Mouse (Mus musculus) stomach, postnatal 0 days (tissue): ENCODE results near the gene Zbtb2. TPM values are rescaled to one million over a fixed set of nuclear protein-coding genes. Genes with fewer than 3 reads are reported as not detected.
A peak's percentile ranks its signal among the peaks of the same experiment; 100 is the strongest.

Experiments
- ATAC-seq: fragments of 200-750 bp; cut with Nextera tagmentation; 2 replicates; pipeline ENCODE4 v1.8.0; 2017; ENCODE audit not compliant: low FRiP score, low TSS enrichment
- DNase-seq: peaks from one replicate; pipeline ENCODE4 v3.0.0-alpha.2; 2016; ENCODE audit warnings: low spot score
- H3K27ac ChIP-seq: fragments of 300-500 bp; sonication (generic); replicated peaks from 2 replicates; pipeline ENCODE4 v1.5.1; 2014; ENCODE audit warnings: mild to moderate bottlenecking, control low read depth
- H3K27me3 ChIP-seq: fragments of 300-500 bp; sonication (generic); 2 replicates; pipeline ENCODE4 v1.6.1; 2014; ENCODE audit warnings: low read length; ENCODE audit not compliant: control insufficient read depth, insufficient read depth
- H3K36me3 ChIP-seq: fragments of 300-500 bp; sonication (generic); 2 replicates; pipeline ENCODE4 v1.6.1; 2014; ENCODE audit warnings: low read length, mixed read lengths; ENCODE audit not compliant: control insufficient read depth, insufficient read depth
- H3K4me1 ChIP-seq: fragments of 300-500 bp; sonication (generic); replicated peaks from 2 replicates; pipeline ENCODE4 v1.6.1; 2014; ENCODE audit warnings: antibody characterized with exemption; ENCODE audit not compliant: control insufficient read depth, insufficient read depth
- H3K4me2 ChIP-seq: fragments of 300-500 bp; sonication (generic); replicated peaks from 2 replicates; pipeline ENCODE4 v1.6.1; 2014; ENCODE audit warnings: low read depth, mild to moderate bottlenecking, control low read depth, moderate library complexity
- H3K4me3 ChIP-seq: fragments of 300-500 bp; sonication (generic); 2 replicates; pipeline ENCODE4 v1.5.1; 2014; ENCODE audit warnings: low read depth, low read length, control low read depth
- H3K9ac ChIP-seq: fragments of 300-500 bp; sonication (generic); 2 replicates; pipeline ENCODE4 v1.6.1; 2014; ENCODE audit warnings: mild to moderate bottlenecking, low read length, control low read depth, mixed read lengths
- H3K9me3 ChIP-seq: fragments of 300-500 bp; sonication (generic); 2 replicates; pipeline ENCODE4 v1.6.1; 2016; ENCODE audit warnings: low read length; ENCODE audit not compliant: control insufficient read depth
- CTCF ChIP-seq: IDR thresholded peaks from 2 replicates; pipeline ENCODE4 v1.5.1; 2016; ENCODE audit warnings: antibody characterized with exemption, low read depth, mild to moderate bottlenecking, moderate library complexity
- EP300 ChIP-seq: optimal IDR thresholded peaks from 2 replicates; pipeline ENCODE3; 2016; ENCODE audit warnings: antibody characterized with exemption
- WGBS: fragments of 180-500 bp; shearing (Covaris S2); extraction: QIAGEN DNeasy Blood & Tissue Kit; methylation state at CpG from one replicate; pipeline ENCODE4 v1.1.7; 2014; 5-methylcytosine and 5-hydroxymethylcytosine counted together
- polyA plus RNA-seq: library from polyadenylated mRNA; unstranded; fragments of >200 nt; fragmentation: Nextera tagmentation; extraction: Ambion mirVana; gene quantifications from 2 replicates; pipeline ENCODE4 v1.2.1, GENCODE M21; 2015

The Zbtb2 gene
- polyA plus RNA-seq, 1 experiment from 2014 or later: 5.3 TPM

- Histone ChIP-seq H3K36me3 (no peaks in the 10 kb centered on the region), H3K4me2 (peak overlapping the region; percentile 88), H3K27ac (peak overlapping the region; percentile 25; the same call in 1 of the 2 replicates), H3K4me3 (peak overlapping the region; percentile 97; the same call in 1 of the 2 replicates), H3K27me3 (no peaks in the 10 kb centered on the region), H3K9ac (peak overlapping the region; percentile 13; the same call in 1 of the 2 replicates), H3K4me1 (peaks cover 11% of the 10 kb centered on the region), H3K9me3 (no peaks in the 10 kb centered on the region)
- ATAC-seq: no peak
- DNase-seq: no peak
- WGBS: 41% methylated on average over 5 of the region's 5 CpGs
- TF ChIP-seq EP300 (no peak), CTCF (no peak)
Observed at GRCm38 (mm10) chr10:4389461-4390112, 1.7 kb upstream of the Zbtb2 start.

- H3K9me3 ChIP-seq: no peaks in the 10 kb centered on the region
- H3K27ac ChIP-seq: peak overlapping the region; percentile 100
- no peaks in the 10 kb centered on the region for H3K27me3 ChIP-seq
- no peak for TF ChIP-seq CTCF
- no peak for TF ChIP-seq EP300
- peak overlapping the region; percentile 88 for H3K4me2 ChIP-seq
- peak overlapping the region; percentile 97 for H3K4me3 ChIP-seq
- H3K9ac ChIP-seq: peak overlapping the region; percentile 99
- ATAC-seq (peak; percentile 19; the same call in 1 of the 2 replicates), DNase-seq (no peak)
- 7% methylated on average over 10 of the region's 10 CpGs for WGBS
- H3K36me3 ChIP-seq: no peaks in the 10 kb centered on the region
- H3K4me1 ChIP-seq: peaks cover 11% of the 10 kb centered on the region
Observed at GRCm38 (mm10) chr10:4389036-4389435, 1.1 kb upstream of the Zbtb2 start.

- Histone ChIP-seq H3K36me3 (no peaks in the 10 kb centered on the region), H3K9ac (peak overlapping the region; percentile 99), H3K4me3 (peak overlapping the region; percentile 97), H3K4me1 (peaks cover 11% of the 10 kb centered on the region), H3K27ac (peak overlapping the region; percentile 100), H3K4me2 (peak overlapping the region; percentile 88), H3K9me3 (no peaks in the 10 kb centered on the region), H3K27me3 (no peaks in the 10 kb centered on the region)
- ATAC-seq: no peak
- WGBS: under 1% methylated on average over 19 of the region's 19 CpGs
- TF ChIP-seq CTCF (no peak), EP300 (no peak)
- DNase-seq: no peak
Observed at GRCm38 (mm10) chr10:4388384-4388745, 457 bp upstream of the Zbtb2 start.

GRCm38 (mm10) chr10:4386609-4387591 is 1.0 kb downstream of the Zbtb2 start:
- WGBS: 0% methylated on average over 48 of the region's 133 CpGs
- DNase-seq: peak; percentile 98

GRCm38 (mm10) chr10:4384244-4384643 is 3.7 kb downstream of the Zbtb2 start:
- WGBS: 89% methylated on average over 7 of the region's 7 CpGs
- no peak overlapping the region for H3K4me2 ChIP-seq

More at GRCm38 (mm10) chr10:4386609-4387591, 1.0 kb downstream of the Zbtb2 start:
- peak; percentile 92 for ATAC-seq
- peak overlapping the region; percentile 88 for H3K4me2 ChIP-seq
- H3K9ac ChIP-seq: peak overlapping the region; percentile 99
- H3K9me3 ChIP-seq: no peaks in the 10 kb centered on the region
- no peaks in the 10 kb centered on the region for H3K36me3 ChIP-seq
- H3K27ac ChIP-seq: peak overlapping the region; percentile 100
- peaks cover 11% of the 10 kb centered on the region for H3K4me1 ChIP-seq
- no peaks in the 10 kb centered on the region for H3K27me3 ChIP-seq
- no peak for TF ChIP-seq EP300
- TF ChIP-seq CTCF: 0 out of 2 replicates have a peak, but pooled peaks have one; percentile 23
- peak overlapping the region; percentile 97 for H3K4me3 ChIP-seq

More at GRCm38 (mm10) chr10:4384244-4384643, 3.7 kb downstream of the Zbtb2 start:
- no peak overlapping the region for H3K4me3 ChIP-seq
- DNase-seq (no peak), ATAC-seq (no peak)
- 0 out of 2 replicates have a peak, but pooled peaks cover 2% of the 10 kb centered on the region for H3K4me1 ChIP-seq
- H3K9me3 ChIP-seq: no peaks in the 10 kb centered on the region
- TF ChIP-seq EP300 (no peak), CTCF (no peak)
- H3K36me3 ChIP-seq: no peaks in the 10 kb centered on the region
- no peak overlapping the region for H3K27ac ChIP-seq
- no peak overlapping the region for H3K9ac ChIP-seq
- H3K27me3 ChIP-seq: no peaks in the 10 kb centered on the region
